Mouse (Mus musculus) liver, embryonic 14.5 days (tissue): ENCODE data around the gene Rtl9.
A peak's percentile ranks its signal among the peaks of the same experiment; 100 is the strongest.

ENCODE experiments used
- CTCF ChIP-seq: IDR thresholded peaks from 2 replicates; pipeline ENCODE4 v1.5.1; 2016; ENCODE audit warnings: antibody characterized with exemption, low read depth, control low read depth
- EP300 ChIP-seq: IDR thresholded peaks from 2 replicates; pipeline ENCODE4 v1.6.1; 2016; ENCODE audit warnings: antibody characterized with exemption, low read depth

- TF ChIP-seq EP300, result no peak
- TF ChIP-seq CTCF, result peak; percentile 50
These were observed at the start of gene Rtl9 for GRCm38 (mm10) chrX:143099044-143099754.
